Mouse (Mus musculus) forebrain, postnatal 0 days (tissue): ENCODE data around the gene Rab5if. TPM values are rescaled to one million over a fixed set of nuclear protein-coding genes. Genes with fewer than 3 reads are reported as not detected.

Source experiments
- ATAC-seq: fragments of 200-750 bp; cut with Nextera tagmentation; 2 replicates; pipeline ENCODE4 v1.8.0; 2017; ENCODE audit warnings: mild to moderate bottlenecking, moderate library complexity
- DNase-seq: peaks from one replicate; pipeline ENCODE4 v3.0.0-alpha.2; 2015
- H3K27ac ChIP-seq: fragments of 300-500 bp; sonication (generic); 2 replicates; pipeline ENCODE4 v1.5.1; 2014; ENCODE audit warnings: low read depth, mild to moderate bottlenecking, antibody characterized with exemption, low read length, moderate library complexity, mixed read lengths
- H3K27me3 ChIP-seq: fragments of 300-500 bp; sonication (generic); 2 replicates; pipeline ENCODE4 v1.6.1; 2014; ENCODE audit warnings: mild to moderate bottlenecking, low read length, mixed read lengths; ENCODE audit not compliant: insufficient read depth
- H3K36me3 ChIP-seq: fragments of 300-500 bp; sonication (generic); 2 replicates; pipeline ENCODE4 v1.6.1; 2014; ENCODE audit warnings: mild to moderate bottlenecking, moderate library complexity; ENCODE audit not compliant: insufficient read depth
- H3K4me1 ChIP-seq: fragments of 300-500 bp; sonication (generic); 2 replicates; pipeline ENCODE4 v1.6.1; 2014; ENCODE audit warnings: antibody characterized with exemption; ENCODE audit not compliant: insufficient read depth
- H3K4me2 ChIP-seq: fragments of 300-500 bp; sonication (generic); 2 replicates; pipeline ENCODE4 v1.6.1; 2014; ENCODE audit warnings: low read depth, mild to moderate bottlenecking, moderate library complexity
- H3K4me3 ChIP-seq: fragments of 300-500 bp; sonication (generic); 2 replicates; pipeline ENCODE4 v1.5.1; 2014; ENCODE audit warnings: low read depth, low read length, mixed read lengths
- H3K9ac ChIP-seq: fragments of 300-500 bp; sonication (generic); 2 replicates; pipeline ENCODE4 v1.6.1; 2014; ENCODE audit warnings: mild to moderate bottlenecking
- H3K9me3 ChIP-seq: fragments of 300-500 bp; sonication (generic); 2 replicates; pipeline ENCODE4 v1.6.1; 2016; ENCODE audit warnings: low read length
- CTCF ChIP-seq: sonication (generic); IDR thresholded peaks from 2 replicates; pipeline ENCODE4 v1.5.1; 2016; ENCODE audit warnings: antibody characterized with exemption, control low read depth, low read depth
- WGBS: fragments of 180-500 bp; shearing (Covaris S2); extraction: QIAGEN DNeasy Blood & Tissue Kit; methylation state at CpG from one replicate; pipeline ENCODE4 v1.1.7; 2014; 5-methylcytosine and 5-hydroxymethylcytosine counted together
- polyA plus RNA-seq: library from polyadenylated mRNA; unstranded; fragments of >200 nt; fragmentation: Nextera tagmentation; extraction: Ambion mirVana; gene quantifications from 2 replicates; pipeline ENCODE4 v1.2.1, GENCODE M21; 2015
- total RNA-seq: library from RNA; depleted of rRNA; stranded (reverse); fragments of >200 nt; gene quantifications from 2 replicates; pipeline ENCODE4 v1.2.3, GENCODE M21; 2014

Rab5if gene
- total and polyA plus RNA-seq, 2 experiments from 2014 or later = 123 to 154 TPM

GRCm38 (mm10) chr2:156856311-156856710, 6.6 kb upstream of the Rab5if start:
- no peaks in the 10 kb centered on the region for H3K9me3 ChIP-seq
- no peak for ATAC-seq
- no peak overlapping the region for H3K4me3 ChIP-seq
- WGBS = 92% methylated on average over 1 of the region's 1 CpGs
- DNase-seq = no peak
- TF ChIP-seq CTCF = no peak
- no peak overlapping the region for H3K4me2 ChIP-seq
- no peak overlapping the region for H3K9ac ChIP-seq
- no peaks in the 10 kb centered on the region for H3K27me3 ChIP-seq
- H3K36me3 ChIP-seq = no peaks in the 10 kb centered on the region; the same call in 1 of the 2 replicates
- H3K4me1 ChIP-seq = no peaks in the 10 kb centered on the region
- H3K27ac ChIP-seq = no peak overlapping the region

- no peaks in the 10 kb centered on the region for H3K27me3 ChIP-seq
- H3K27ac ChIP-seq = no peak overlapping the region
- DNase-seq (no peak), ATAC-seq (no peak)
- no peak overlapping the region for H3K9ac ChIP-seq
- H3K4me1 ChIP-seq = 0 out of 2 replicates have a peak, but pooled peaks cover 3% of the 10 kb centered on the region
- no peak overlapping the region for H3K4me3 ChIP-seq
- 64% methylated on average over 3 of the region's 3 CpGs for WGBS
- no peaks in the 10 kb centered on the region; the same call in 1 of the 2 replicates for H3K36me3 ChIP-seq
- no peaks in the 10 kb centered on the region for H3K9me3 ChIP-seq
- no peak for TF ChIP-seq CTCF
- no peak overlapping the region for H3K4me2 ChIP-seq
Measured at GRCm38 (mm10) chr2:156857385-156857791, 5.5 kb upstream of the Rab5if start.

GRCm38 (mm10) chr2:156857835-156858234, 5.1 kb upstream of the Rab5if start, which contains the start of gene 4930518I15Rik:
Gene 4930518I15Rik, minus strand, starts transcription at chr2:156857946.
- Histone ChIP-seq H3K9ac (no peak within 1 kb of the TSS), H3K9me3 (no peaks in the 10 kb centered on the region), H3K27me3 (no peaks in the 10 kb centered on the region), H3K4me2 (no peak within 1 kb of the TSS), H3K4me3 (no peak within 1 kb of the TSS), H3K4me1 (0 out of 2 replicates have a peak, but pooled peaks cover 3% of the 10 kb centered on the region), H3K36me3 (no peaks in the 10 kb centered on the region; the same call in 1 of the 2 replicates), H3K27ac (no peak within 1 kb of the TSS)
- WGBS = 82% methylated on average over 2 of the region's 2 CpGs
- no peak for ATAC-seq
- no peak for DNase-seq
- no peak for TF ChIP-seq CTCF

GRCm38 (mm10) chr2:156858671-156859070, 4.3 kb upstream of the Rab5if start:
- H3K27me3 ChIP-seq = no peaks in the 10 kb centered on the region
- no peak for TF ChIP-seq CTCF
- H3K4me3 ChIP-seq = no peak overlapping the region
- WGBS = 84% methylated on average over 7 of the region's 7 CpGs
- no peak overlapping the region for H3K9ac ChIP-seq
- no peak overlapping the region for H3K27ac ChIP-seq
- DNase-seq (no peak), ATAC-seq (no peak)
- H3K36me3 ChIP-seq = no peaks in the 10 kb centered on the region; the same call in 1 of the 2 replicates
- H3K9me3 ChIP-seq = no peaks in the 10 kb centered on the region
- no peak overlapping the region for H3K4me2 ChIP-seq
- H3K4me1 ChIP-seq = peaks cover 4% of the 10 kb centered on the region

GRCm38 (mm10) chr2:156862041-156862717, 749 bp upstream of the Rab5if start:
- Histone ChIP-seq H3K36me3 (peaks cover 20% of the 10 kb centered on the region), H3K27me3 (no peaks in the 10 kb centered on the region), H3K4me2 (peak overlapping the region; percentile 78), H3K4me1 (peaks cover 12% of the 10 kb centered on the region), H3K9me3 (no peaks in the 10 kb centered on the region), H3K4me3 (peak overlapping the region; percentile 78), H3K9ac (peak overlapping the region; percentile 96), H3K27ac (peak overlapping the region; percentile 89)
- WGBS = under 1% methylated on average over 19 of the region's 19 CpGs
- ATAC-seq = peak; percentile 0; the same call in 1 of the 2 replicates
- DNase-seq = peak; percentile 54
- TF ChIP-seq CTCF = 0 out of 2 replicates have a peak, but pooled peaks have one; percentile 13

GRCm38 (mm10) chr2:156863487-156864160, 696 bp downstream of the Rab5if start:
- H3K27me3 ChIP-seq = no peaks in the 10 kb centered on the region
- peak overlapping the region; percentile 86 for H3K27ac ChIP-seq
- H3K4me1 ChIP-seq = peaks cover 12% of the 10 kb centered on the region
- H3K4me3 ChIP-seq = peak overlapping the region; percentile 78
- WGBS = 3% methylated on average over 28 of the region's 28 CpGs
- H3K4me2 ChIP-seq = peak overlapping the region; percentile 85
- peak; percentile 30 for DNase-seq
- H3K9ac ChIP-seq = peak overlapping the region; percentile 96
- H3K36me3 ChIP-seq = peaks cover 28% of the 10 kb centered on the region
- H3K9me3 ChIP-seq = no peaks in the 10 kb centered on the region
- ATAC-seq = peak; percentile 38
- no peak for TF ChIP-seq CTCF

- Histone ChIP-seq H3K4me2 (peak overlapping the region; percentile 85; the same call in 1 of the 2 replicates), H3K4me1 (peaks cover 12% of the 10 kb centered on the region), H3K27ac (no peak overlapping the region), H3K9me3 (no peaks in the 10 kb centered on the region), H3K9ac (no peak overlapping the region), H3K36me3 (peaks cover 36% of the 10 kb centered on the region; the same call in 1 of the 2 replicates), H3K4me3 (no peak overlapping the region), H3K27me3 (no peaks in the 10 kb centered on the region)
- 57% methylated on average over 3 of the region's 3 CpGs for WGBS
- DNase-seq (no peak), ATAC-seq (no peak)
- TF ChIP-seq CTCF = no peak
Measured at GRCm38 (mm10) chr2:156864481-156864880, 1.6 kb downstream of the Rab5if start.
